Mouse (Mus musculus): Measurements from ENCODE around the gene Odf2. TPM values are rescaled to one million over a fixed set of nuclear protein-coding genes. Genes with fewer than 3 reads are reported as not detected.

Odf2 gene
- polyA plus RNA-seq, 1 experiment from 2014 or later: 81.7 TPM

GRCm38 (mm10) chr2:29849041-29849440 lies 40.0 kb upstream of the Odf2 start:
- Histone ChIP-seq H3K4me1 (replicated peaks; ENCODE audit: control insufficient read depth, insufficient read depth, low read length) (0 out of 2 replicates have a peak, but pooled peaks cover 2% of the 10 kb centered on the region), H3K4me2 (no peak overlapping the region), H3K27ac (ENCODE audit: low read depth, low read length) (no peak overlapping the region), H3K36me3 (ENCODE audit: control insufficient read depth, insufficient read depth, low read length) (no peaks in the 10 kb centered on the region), H3K27me3 (replicated peaks; ENCODE audit: control insufficient read depth, insufficient read depth, low read length) (peaks cover 33% of the 10 kb centered on the region), H3K9ac (ENCODE audit: low read depth, low read length) (no peak overlapping the region), H3K4me3 (ENCODE audit: low read depth, low read length) (no peak overlapping the region), H3K9me3 (ENCODE audit: control insufficient read depth, low read length) (no peaks in the 10 kb centered on the region)
- WGBS: 77% methylated on average over 8 of the region's 8 CpGs
- ATAC-seq (replicated peaks; ENCODE audit: low FRiP score) (no peak), DNase-seq (ENCODE audit: low spot score) (no peak)

- Histone ChIP-seq H3K9me3 (ENCODE audit: control insufficient read depth, low read length) (no peaks in the 10 kb centered on the region), H3K27me3 (replicated peaks; ENCODE audit: control insufficient read depth, insufficient read depth, low read length) (peaks cover 24% of the 10 kb centered on the region), H3K4me3 (ENCODE audit: low read depth, low read length) (no peak overlapping the region), H3K27ac (ENCODE audit: low read depth, low read length) (no peak overlapping the region), H3K4me1 (replicated peaks; ENCODE audit: control insufficient read depth, insufficient read depth, low read length) (0 out of 2 replicates have a peak, but pooled peaks cover 2% of the 10 kb centered on the region), H3K9ac (ENCODE audit: low read depth, low read length) (no peak overlapping the region), H3K4me2 (no peak overlapping the region), H3K36me3 (ENCODE audit: control insufficient read depth, insufficient read depth, low read length) (no peaks in the 10 kb centered on the region)
- WGBS: 46% methylated on average over 5 of the region's 5 CpGs
- DNase-seq (ENCODE audit: low spot score) (no peak), ATAC-seq (replicated peaks; ENCODE audit: low FRiP score) (no peak)
Observed at GRCm38 (mm10) chr2:29849841-29850480, 39.1 kb upstream of the Odf2 start.

- Histone ChIP-seq H3K4me1 (replicated peaks; ENCODE audit: control insufficient read depth, insufficient read depth, low read length) (no peaks in the 10 kb centered on the region), H3K27ac (ENCODE audit: low read depth, low read length) (no peak overlapping the region), H3K36me3 (ENCODE audit: control insufficient read depth, insufficient read depth, low read length) (no peaks in the 10 kb centered on the region), H3K9me3 (ENCODE audit: control insufficient read depth, low read length) (no peaks in the 10 kb centered on the region), H3K4me2 (no peak overlapping the region), H3K4me3 (ENCODE audit: low read depth, low read length) (no peak overlapping the region), H3K9ac (ENCODE audit: low read depth, low read length) (no peak overlapping the region), H3K27me3 (replicated peaks; ENCODE audit: control insufficient read depth, insufficient read depth, low read length) (no peaks in the 10 kb centered on the region; the same call in 1 of the 2 replicates)
- no peak for ATAC-seq (replicated peaks; ENCODE audit: low FRiP score)
- no peak for DNase-seq (ENCODE audit: low spot score)
- WGBS: 46% methylated on average over 4 of the region's 4 CpGs
Observed at GRCm38 (mm10) chr2:29852957-29853485, 36.0 kb upstream of the Odf2 start.

- no peak overlapping the region for H3K4me3 ChIP-seq (ENCODE audit: low read depth, low read length)
- DNase-seq (ENCODE audit: low spot score): no peak
- H3K4me2 ChIP-seq: no peak overlapping the region
- H3K9me3 ChIP-seq (ENCODE audit: control insufficient read depth, low read length): no peaks in the 10 kb centered on the region
- no peak for ATAC-seq (replicated peaks; ENCODE audit: low FRiP score)
- no peaks in the 10 kb centered on the region for H3K36me3 ChIP-seq (ENCODE audit: control insufficient read depth, insufficient read depth, low read length)
- WGBS: 69% methylated on average over 5 of the region's 5 CpGs
- no peaks in the 10 kb centered on the region; the same call in 1 of the 2 replicates for H3K27me3 ChIP-seq (replicated peaks; ENCODE audit: control insufficient read depth, insufficient read depth, low read length)
- H3K27ac ChIP-seq (ENCODE audit: low read depth, low read length): no peak overlapping the region
- no peaks in the 10 kb centered on the region for H3K4me1 ChIP-seq (replicated peaks; ENCODE audit: control insufficient read depth, insufficient read depth, low read length)
- H3K9ac ChIP-seq (ENCODE audit: low read depth, low read length): no peak overlapping the region
Observed at GRCm38 (mm10) chr2:29853736-29854135, 35.3 kb upstream of the Odf2 start.

GRCm38 (mm10) chr2:29855585-29856210 lies 33.3 kb upstream of the Odf2 start:
- no peak for DNase-seq (ENCODE audit: low spot score)
- no peak for ATAC-seq (replicated peaks; ENCODE audit: low FRiP score)
- Histone ChIP-seq H3K36me3 (ENCODE audit: control insufficient read depth, insufficient read depth, low read length) (no peaks in the 10 kb centered on the region), H3K4me1 (replicated peaks; ENCODE audit: control insufficient read depth, insufficient read depth, low read length) (no peaks in the 10 kb centered on the region), H3K27me3 (replicated peaks; ENCODE audit: control insufficient read depth, insufficient read depth, low read length) (no peaks in the 10 kb centered on the region; the same call in 1 of the 2 replicates), H3K4me3 (ENCODE audit: low read depth, low read length) (no peak overlapping the region), H3K9ac (ENCODE audit: low read depth, low read length) (no peak overlapping the region), H3K27ac (ENCODE audit: low read depth, low read length) (no peak overlapping the region), H3K4me2 (no peak overlapping the region), H3K9me3 (ENCODE audit: control insufficient read depth, low read length) (no peaks in the 10 kb centered on the region)
- 77% methylated on average over 10 of the region's 10 CpGs for WGBS

- no peaks in the 10 kb centered on the region for H3K9me3 ChIP-seq (ENCODE audit: control insufficient read depth, low read length)
- H3K4me1 ChIP-seq (replicated peaks; ENCODE audit: control insufficient read depth, insufficient read depth, low read length): no peaks in the 10 kb centered on the region
- ATAC-seq (replicated peaks; ENCODE audit: low FRiP score) (no peak), DNase-seq (ENCODE audit: low spot score) (no peak)
- H3K9ac ChIP-seq (ENCODE audit: low read depth, low read length): no peak overlapping the region
- H3K36me3 ChIP-seq (ENCODE audit: control insufficient read depth, insufficient read depth, low read length): no peaks in the 10 kb centered on the region
- no peak overlapping the region for H3K4me2 ChIP-seq
- no peaks in the 10 kb centered on the region; the same call in 1 of the 2 replicates for H3K27me3 ChIP-seq (replicated peaks; ENCODE audit: control insufficient read depth, insufficient read depth, low read length)
- WGBS: 40% methylated on average over 19 of the region's 19 CpGs
- no peak overlapping the region for H3K4me3 ChIP-seq (ENCODE audit: low read depth, low read length)
- no peak overlapping the region for H3K27ac ChIP-seq (ENCODE audit: low read depth, low read length)
Observed at GRCm38 (mm10) chr2:29856451-29857260, 32.4 kb upstream of the Odf2 start.

- Histone ChIP-seq H3K9ac (ENCODE audit: low read depth, low read length) (no peak overlapping the region), H3K27ac (ENCODE audit: low read depth, low read length) (no peak overlapping the region), H3K4me2 (no peak overlapping the region), H3K9me3 (ENCODE audit: control insufficient read depth, low read length) (no peaks in the 10 kb centered on the region), H3K27me3 (replicated peaks; ENCODE audit: control insufficient read depth, insufficient read depth, low read length) (no peaks in the 10 kb centered on the region; the same call in 1 of the 2 replicates), H3K4me3 (ENCODE audit: low read depth, low read length) (no peak overlapping the region), H3K4me1 (replicated peaks; ENCODE audit: control insufficient read depth, insufficient read depth, low read length) (no peaks in the 10 kb centered on the region), H3K36me3 (ENCODE audit: control insufficient read depth, insufficient read depth, low read length) (no peaks in the 10 kb centered on the region)
- ATAC-seq (replicated peaks; ENCODE audit: low FRiP score) (no peak), DNase-seq (ENCODE audit: low spot score) (no peak)
- WGBS: 38% methylated on average over 2 of the region's 2 CpGs
Observed at GRCm38 (mm10) chr2:29857341-29857740, 31.7 kb upstream of the Odf2 start.

- H3K4me2 ChIP-seq: no peak overlapping the region
Observed at GRCm38 (mm10) chr2:29857967-29858366, 31.1 kb upstream of the Odf2 start.

More at GRCm38 (mm10) chr2:29857967-29858366, 31.1 kb upstream of the Odf2 start:
- ATAC-seq (replicated peaks; ENCODE audit: low FRiP score) (no peak), DNase-seq (ENCODE audit: low spot score) (no peak)
- H3K36me3 ChIP-seq (ENCODE audit: control insufficient read depth, insufficient read depth, low read length): no peaks in the 10 kb centered on the region
- WGBS: 71% methylated on average over 5 of the region's 5 CpGs
- H3K9me3 ChIP-seq (ENCODE audit: control insufficient read depth, low read length): no peaks in the 10 kb centered on the region
- H3K4me3 ChIP-seq (ENCODE audit: low read depth, low read length): no peak overlapping the region
- H3K9ac ChIP-seq (ENCODE audit: low read depth, low read length): no peak overlapping the region
- H3K27me3 ChIP-seq (replicated peaks; ENCODE audit: control insufficient read depth, insufficient read depth, low read length): no peaks in the 10 kb centered on the region; the same call in 1 of the 2 replicates
- H3K27ac ChIP-seq (ENCODE audit: low read depth, low read length): no peak overlapping the region
- no peaks in the 10 kb centered on the region for H3K4me1 ChIP-seq (replicated peaks; ENCODE audit: control insufficient read depth, insufficient read depth, low read length)

All from liver, embryonic 11.5 days (tissue).